Mouse (Mus musculus): ENCODE results near the gene Eloa.
A peak's percentile ranks its signal among the peaks of the same experiment; 100 is the strongest.

Gene Eloa

GRCm38 (mm10) chr4:136030968-136031909 is 9.7 kb upstream of the Eloa start:
- DNase-seq (ENCODE audit: low read depth, low spot score): no peak

- no peak for DNase-seq (ENCODE audit: low read depth, low spot score)
Observed at GRCm38 (mm10) chr4:136028689-136029088, 7.1 kb upstream of the Eloa start.

GRCm38 (mm10) chr4:136028132-136028564 is 6.6 kb upstream of the Eloa start:
- no peak for DNase-seq (ENCODE audit: low read depth, low spot score)

- no peak for DNase-seq (ENCODE audit: low read depth, low spot score)
Observed at GRCm38 (mm10) chr4:136027416-136028131, 6.0 kb upstream of the Eloa start.

- DNase-seq (ENCODE audit: low read depth, low spot score): no peak
Observed at GRCm38 (mm10) chr4:136025350-136025749, 3.8 kb upstream of the Eloa start.

GRCm38 (mm10) chr4:136022924-136023323 is 1.4 kb upstream of the Eloa start:
- DNase-seq (ENCODE audit: low read depth, low spot score): no peak

- DNase-seq (ENCODE audit: low read depth, low spot score): peak; percentile 60
Observed at GRCm38 (mm10) chr4:136020743-136021548, 617 bp downstream of the Eloa start.

- no peak for DNase-seq (ENCODE audit: low read depth, low spot score)
Observed at GRCm38 (mm10) chr4:136016059-136016602, 5.4 kb downstream of the Eloa start.

GRCm38 (mm10) chr4:136010586-136010985 is 11.0 kb downstream of the Eloa start:
- DNase-seq (ENCODE audit: low read depth, low spot score): no peak

GRCm38 (mm10) chr4:136008782-136009447 is 12.6 kb downstream of the Eloa start:
- DNase-seq (ENCODE audit: low read depth, low spot score): no peak

GRCm38 (mm10) chr4:136006821-136007220 is 14.7 kb downstream of the Eloa start:
- DNase-seq (ENCODE audit: low read depth, low spot score): no peak

GRCm38 (mm10) chr4:136004921-136005320 is 16.6 kb downstream of the Eloa start:
- DNase-seq (ENCODE audit: low read depth, low spot score): no peak

GRCm38 (mm10) chr4:136004107-136004675 is 17.4 kb downstream of the Eloa start:
- no peak for DNase-seq (ENCODE audit: low read depth, low spot score)

- DNase-seq (ENCODE audit: low read depth, low spot score): no peak
Observed at GRCm38 (mm10) chr4:135995118-135995517, 26.4 kb downstream of the Eloa start.

- no peak for DNase-seq (ENCODE audit: low read depth, low spot score)
Observed at GRCm38 (mm10) chr4:135993941-135994340, 27.6 kb downstream of the Eloa start.

- no peak for DNase-seq (ENCODE audit: low read depth, low spot score)
Observed at GRCm38 (mm10) chr4:135987714-135988113, 33.8 kb downstream of the Eloa start.

- DNase-seq (ENCODE audit: low read depth, low spot score): peak; percentile 91
Observed at GRCm38 (mm10) chr4:135986943-135987710, 34.4 kb downstream of the Eloa start, which contains the start of gene Pithd1. Gene Pithd1, minus strand, starts transcription at chr4:135987264.

- peak; percentile 26 for DNase-seq (ENCODE audit: low read depth, low spot score)
Observed at GRCm38 (mm10) chr4:135986301-135986942, 35.1 kb downstream of the Eloa start.

- DNase-seq (ENCODE audit: low read depth, low spot score): no peak
Observed at GRCm38 (mm10) chr4:135985769-135986168, 35.8 kb downstream of the Eloa start.
